Comparison of ENCODE assay signal across 20 mouse cellular contexts in the genomic region with DNA sequence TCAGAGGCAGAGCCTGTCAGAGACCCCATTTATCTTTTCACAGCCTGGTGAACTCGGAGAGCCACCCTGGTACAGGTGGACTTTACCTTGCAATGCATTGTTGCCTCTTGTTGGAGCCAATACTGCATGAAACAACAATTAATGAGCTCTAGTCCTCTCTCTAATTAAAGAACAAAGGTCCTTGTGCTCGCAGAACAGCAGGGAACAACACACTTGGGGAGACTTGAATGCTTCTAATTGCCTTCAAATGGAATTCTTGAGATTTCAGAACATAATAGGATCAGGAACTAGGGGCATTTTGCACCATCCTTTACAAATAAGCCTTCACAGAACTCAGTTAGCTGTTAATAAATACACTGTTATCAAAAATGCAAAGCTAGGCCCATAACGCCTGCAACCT.
DNase-seq lines count a peak whose midpoint lies in the region; ATAC-seq lines count a peak whose summit lies in the region.
"Had no signal": no experiment of that assay in that cellular context is flagged by ENCODE, and none has a peak within 500 bp of the region (broad histone marks: within the 10 kb centered on the region; RNA-seq: fewer than 3 reads in every experiment).

No protein-coding gene starts in this region.

- H3K36me3 ChIP-seq in intestine, embryonic 14.5 days (ENCODE audit: control insufficient read depth, insufficient read depth, low read length): no peaks in the 10 kb centered on the region
- no peaks in the 10 kb centered on the region for H3K36me3 ChIP-seq in intestine, embryonic 15.5 days
- H3K36me3 ChIP-seq in midbrain, embryonic 10.5 days: no peaks in the 10 kb centered on the region
- no peaks in the 10 kb centered on the region for H3K36me3 ChIP-seq in midbrain, embryonic 14.5 days (ENCODE audit: control insufficient read depth, insufficient read depth, low read length)
- H3K36me3 ChIP-seq: embryonic facial prominence, embryonic 10.5 days; hindbrain, embryonic 13.5 days had no signal

- no peak overlapping the region for H3K4me3 ChIP-seq in intestine, embryonic 14.5 days (ENCODE audit: low read depth, low read length)
- H3K4me3 ChIP-seq in intestine, embryonic 15.5 days (replicated peaks): no peak overlapping the region
- H3K4me3 ChIP-seq in midbrain, embryonic 10.5 days: no peak overlapping the region
- H3K4me3 ChIP-seq in midbrain, embryonic 14.5 days (replicated peaks; ENCODE audit: low read depth, low read length): no peak overlapping the region
- H3K4me3 ChIP-seq: embryonic facial prominence, embryonic 10.5 days; hindbrain, embryonic 13.5 days had no signal

- no peak overlapping the region for H3K4me2 ChIP-seq in intestine, embryonic 14.5 days (ENCODE audit: low read length)
- H3K4me2 ChIP-seq in intestine, embryonic 15.5 days (replicated peaks): no peak overlapping the region
- no peak overlapping the region for H3K4me2 ChIP-seq in midbrain, embryonic 14.5 days (ENCODE audit: low read length)
- H3K4me2 ChIP-seq: hindbrain, embryonic 13.5 days had no signal

- H3K4me1 ChIP-seq in intestine, embryonic 14.5 days (replicated peaks; ENCODE audit: control insufficient read depth, insufficient read depth, low read length): peaks cover 38% of the 10 kb centered on the region
- peaks cover 19% of the 10 kb centered on the region for H3K4me1 ChIP-seq in intestine, embryonic 15.5 days (replicated peaks)
- H3K4me1 ChIP-seq in midbrain, embryonic 10.5 days: peaks cover 51% of the 10 kb centered on the region
- H3K4me1 ChIP-seq in midbrain, embryonic 14.5 days (ENCODE audit: control insufficient read depth, insufficient read depth, low read length): peaks cover 5% of the 10 kb centered on the region; the same call in 1 of the 2 replicates

- no peak overlapping the region for H3K9ac ChIP-seq in intestine, embryonic 14.5 days (ENCODE audit: low read length)
- H3K9ac ChIP-seq in intestine, embryonic 15.5 days: no peak overlapping the region
- no peak overlapping the region for H3K9ac ChIP-seq in midbrain, embryonic 14.5 days (replicated peaks; ENCODE audit: low read length)
- H3K9ac ChIP-seq: hindbrain, embryonic 13.5 days had no signal

- no peak for ATAC-seq in intestine, embryonic 14.5 days (replicated peaks; ENCODE audit: low FRiP score, low TSS enrichment, low read depth)
- no peak for ATAC-seq in intestine, embryonic 15.5 days
- no peak for ATAC-seq in midbrain, embryonic 14.5 days (ENCODE audit: low FRiP score, low TSS enrichment)
- ATAC-seq: inflammation-experienced regulatory T-cells, adult 6 months had no signal

- WGBS in intestine, embryonic 14.5 days: 63% methylated on average over 3 of the region's 3 CpGs
- 58% methylated on average over 3 of the region's 3 CpGs for WGBS in intestine, embryonic 15.5 days
- WGBS in midbrain, embryonic 10.5 days: 42% methylated on average over 3 of the region's 3 CpGs
- WGBS in midbrain, embryonic 14.5 days: 48% methylated on average over 3 of the region's 3 CpGs

- DNase-seq in embryo, embryonic 10.5 days (ENCODE audit: low spot score): peak; percentile 9
- no peak for DNase-seq in embryo, embryonic 9.5 days (ENCODE audit: extremely low spot score)
- DNase-seq in intestine, embryonic 14.5 days (ENCODE audit: low spot score): no peak
- no peak for DNase-seq in midbrain, embryonic 10.5 days (ENCODE audit: low spot score)
- no peak for DNase-seq in midbrain, embryonic 14.5 days
- DNase-seq in retina, postnatal 1 day: peak; percentile 83
- no peak for DNase-seq in cerebellum, postnatal 4 days (ENCODE audit: low spot score in 2 of 2)
- DNase-seq: adrenal gland, postnatal 10 days; cerebellum, adult 8-10 months; cerebellum, postnatal 36 days; gastrocnemius, postnatal 25 days; heart, adult 18-20 months; left cerebral cortex, postnatal 4 days; right cerebral cortex, postnatal 25 days; thymus, postnatal 25 days had no signal

- no peaks in the 10 kb centered on the region for H3K27me3 ChIP-seq in intestine, embryonic 14.5 days (replicated peaks; ENCODE audit: control insufficient read depth, insufficient read depth, low read length)
- H3K27me3 ChIP-seq in intestine, embryonic 15.5 days (replicated peaks): no peaks in the 10 kb centered on the region
- H3K27me3 ChIP-seq in midbrain, embryonic 10.5 days (ENCODE audit: low read depth, poor library complexity, severe bottlenecking): no peaks in the 10 kb centered on the region
- H3K27me3 ChIP-seq in midbrain, embryonic 14.5 days (ENCODE audit: control insufficient read depth, insufficient read depth, low read length): no peaks in the 10 kb centered on the region; the same call in 1 of the 2 replicates

- H3K9me3 ChIP-seq in intestine, embryonic 14.5 days (ENCODE audit: control insufficient read depth, low read length): no peaks in the 10 kb centered on the region
- no peaks in the 10 kb centered on the region for H3K9me3 ChIP-seq in intestine, embryonic 15.5 days
- no peaks in the 10 kb centered on the region for H3K9me3 ChIP-seq in midbrain, embryonic 10.5 days (replicated peaks)
- H3K9me3 ChIP-seq in midbrain, embryonic 14.5 days (ENCODE audit: control insufficient read depth, low read length): no peaks in the 10 kb centered on the region
- H3K9me3 ChIP-seq: embryonic facial prominence, embryonic 10.5 days; hindbrain, embryonic 13.5 days had no signal

- H3K27ac ChIP-seq in intestine, embryonic 14.5 days (ENCODE audit: low read depth): 0 out of 2 replicates have a peak overlapping the region, but pooled peaks have one; percentile 16
- no peak overlapping the region for H3K27ac ChIP-seq in intestine, embryonic 15.5 days
- H3K27ac ChIP-seq in midbrain, embryonic 10.5 days (replicated peaks): peak overlapping the region; percentile 25; the same call in 1 of the 2 replicates
- H3K27ac ChIP-seq in midbrain, embryonic 14.5 days (replicated peaks; ENCODE audit: low read depth, low read length): no peak overlapping the region
- H3K27ac ChIP-seq: embryonic facial prominence, embryonic 10.5 days; hindbrain, embryonic 13.5 days; macrophage had no signal

Comparison
In these comparisons a context has a peak if more than half of its experiments do, and no peak if none do; other contexts are left out.
1. DNase-seq: peak in embryo, embryonic 10.5 days (single experiment) and retina, postnatal 1 day (single experiment); none in embryo, embryonic 9.5 days (single experiment), intestine, embryonic 14.5 days (single experiment), midbrain, embryonic 10.5 days (single experiment), midbrain, embryonic 14.5 days (single experiment) and cerebellum, postnatal 4 days (0 of 2).
2. H3K27ac ChIP-seq: peak in intestine, embryonic 14.5 days (single experiment) and midbrain, embryonic 10.5 days (single experiment); none in intestine, embryonic 15.5 days (single experiment) and midbrain, embryonic 14.5 days (single experiment).